Mouse (Mus musculus): ENCODE measurements around the gene Tfec. TPM values are rescaled to one million over a fixed set of nuclear protein-coding genes. Genes with fewer than 3 reads are reported as not detected.

The Tfec gene
- total RNA-seq, 2 experiments from 2014 or later, result not detected

- DNase-seq (ENCODE audit: low spot score in 2 of 2), result peak in 1 of 2 experiments; percentile 45
Observed at GRCm38 (mm10) chr6:16796914-16797313, 101.3 kb downstream of the Tfec start.

- DNase-seq (ENCODE audit: low spot score in 2 of 2), result no peak
Observed at GRCm38 (mm10) chr6:16794036-16794435, 104.2 kb downstream of the Tfec start.

GRCm38 (mm10) chr6:16785166-16785565, 113.1 kb downstream of the Tfec start:
- DNase-seq (ENCODE audit: low spot score in 2 of 2), result no peak

Other genes with a start within 250 kb of the Tfec start
- 1 to 10 TPM; 1.7 to 2.1 TPM for gene Tes, start 166.7 kb upstream of the Tfec start, total RNA-seq (2021)

All from layer of hippocampus, adult 18-20 months (tissue).